Mouse (Mus musculus) olfactory bulb, adult 2 months (tissue): ENCODE results near the gene Serpina3j.

Experiments
- CTCF ChIP-seq: fragments of 200-500 bp; IDR thresholded peaks from 2 replicates; pipeline ENCODE4 v1.5.1; 2012; ENCODE audit warnings: low read depth, mild to moderate bottlenecking, low read length, moderate library complexity; ENCODE audit not compliant: insufficient read depth
- POLR2A ChIP-seq: fragments of 200-500 bp; IDR thresholded peaks from 2 replicates; pipeline ENCODE4 v1.6.1; 2012; ENCODE audit warnings: mild to moderate bottlenecking, low read depth, low read length, moderate library complexity; ENCODE audit not compliant: insufficient read depth

DNA sequence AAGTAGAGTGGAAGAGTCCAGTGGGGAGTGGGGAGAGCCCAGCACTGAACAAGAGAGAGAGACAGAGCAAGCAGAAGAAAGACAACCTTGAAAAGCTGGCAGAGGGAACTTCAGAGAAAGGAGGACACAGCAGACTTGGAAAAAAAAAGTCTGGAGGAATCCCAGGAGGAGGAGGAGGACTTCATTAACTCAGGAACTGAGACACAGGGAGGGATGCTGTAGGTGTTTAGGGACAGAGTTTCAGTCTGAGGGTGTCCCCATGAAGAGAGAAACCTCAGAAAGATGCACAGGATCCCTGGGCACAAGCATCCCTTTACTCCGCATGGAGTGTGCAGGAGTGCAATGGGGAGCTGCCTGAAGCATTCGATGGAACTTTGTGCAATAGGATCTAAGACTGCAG is 16.3 kb upstream of the Serpina3j start:
- TF ChIP-seq POLR2A, result no peak
- TF ChIP-seq CTCF, result no peak
